ENCODE assay signal across 9 mouse cellular contexts in the genomic region with DNA sequence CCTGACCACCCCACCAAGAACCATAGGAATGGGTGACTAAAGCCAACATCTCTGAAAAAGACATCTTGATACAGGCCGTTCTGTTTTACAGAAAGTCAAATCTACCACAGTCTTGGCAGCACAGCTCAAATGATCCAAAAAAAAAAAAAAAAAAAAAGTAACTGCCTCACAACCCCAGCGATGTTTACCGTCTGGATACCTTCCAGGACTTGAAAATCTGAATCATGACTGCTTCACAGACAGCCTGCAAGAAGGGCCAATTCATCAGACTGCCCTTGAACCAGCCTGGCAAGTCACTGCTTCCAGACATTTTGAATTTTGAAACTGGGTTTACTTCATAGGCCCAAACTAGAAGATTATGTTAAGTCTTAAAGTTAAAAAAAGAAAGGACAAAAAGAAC. TPM values are rescaled to one million over a fixed set of nuclear protein-coding genes. Genes with fewer than 3 reads are reported as not detected.
A peak's percentile ranks its signal among the peaks of the same experiment; 100 is the strongest.
DNase-seq lines count a peak whose midpoint lies in the region; ATAC-seq and TF ChIP-seq lines count a peak whose summit lies in the region.
"Had no signal": no experiment of that assay in that cellular context is flagged by ENCODE, and none has a peak within 500 bp of the region (broad histone marks: within the 10 kb centered on the region; RNA-seq: fewer than 3 reads in every experiment).

No protein-coding gene starts in this region.

- no peak overlapping the region for H3K9ac ChIP-seq in kidney, embryonic 14.5 days (ENCODE audit: low read depth, low read length)
- no peak overlapping the region for H3K9ac ChIP-seq in heart, postnatal 0 days (replicated peaks; ENCODE audit: low read depth, low read length)

- H3K9me3 ChIP-seq in kidney, embryonic 14.5 days (ENCODE audit: control insufficient read depth, low read length): no peaks in the 10 kb centered on the region
- H3K9me3 ChIP-seq in heart, postnatal 0 days (replicated peaks; ENCODE audit: control insufficient read depth, low read length): no peaks in the 10 kb centered on the region
- H3K9me3 ChIP-seq: megakaryocyte, embryonic 14.5 days had no signal

- H3K4me1 ChIP-seq in kidney, embryonic 14.5 days (ENCODE audit: control insufficient read depth, insufficient read depth, low read length): peaks cover 69% of the 10 kb centered on the region
- peaks cover 90% of the 10 kb centered on the region for H3K4me1 ChIP-seq in heart, postnatal 0 days (ENCODE audit: control insufficient read depth, insufficient read depth)

- H3K36me3 ChIP-seq in kidney, embryonic 14.5 days (ENCODE audit: control insufficient read depth, insufficient read depth, low read length): peaks cover 3% of the 10 kb centered on the region; the same call in 1 of the 2 replicates
- peaks cover 16% of the 10 kb centered on the region for H3K36me3 ChIP-seq in heart, postnatal 0 days (replicated peaks; ENCODE audit: control insufficient read depth, insufficient read depth, low read length)

- no peak overlapping the region for H3K4me3 ChIP-seq in kidney, embryonic 14.5 days (ENCODE audit: low read length)
- H3K4me3 ChIP-seq in heart, postnatal 0 days (ENCODE audit: low read depth, low read length): no peak overlapping the region

- no peak for DNase-seq in kidney, adult 9 months
- DNase-seq in adrenal gland, postnatal 36 days: peak; percentile 64 to 71
- DNase-seq in heart, postnatal 0 days (ENCODE audit: low spot score): no peak
- peak; percentile 88 for DNase-seq in lung, postnatal 36 days
- DNase-seq in cerebellum, adult 9-10 months: no peak
- DNase-seq in Muller cell, postnatal 12 days (ENCODE audit: inconsistent ontology term): no peak

- H3K27ac ChIP-seq in kidney, embryonic 14.5 days (ENCODE audit: low read depth, low read length): peak overlapping the region; percentile 78; the same call in 1 of the 2 replicates
- H3K27ac ChIP-seq in heart, postnatal 0 days (ENCODE audit: low read depth): peak overlapping the region; percentile 72

- no peak overlapping the region for H3K4me2 ChIP-seq in kidney, embryonic 14.5 days (replicated peaks; ENCODE audit: low read depth, low read length)
- H3K4me2 ChIP-seq in heart, postnatal 0 days (ENCODE audit: low read depth, low read length): no peak overlapping the region

- WGBS in kidney, embryonic 14.5 days: 13% methylated on average over 3 of the region's 3 CpGs
- WGBS in heart, postnatal 0 days: 16% methylated on average over 3 of the region's 3 CpGs

- no peaks in the 10 kb centered on the region for H3K27me3 ChIP-seq in kidney, embryonic 14.5 days (ENCODE audit: control insufficient read depth, insufficient read depth, low read length)
- H3K27me3 ChIP-seq in heart, postnatal 0 days (ENCODE audit: control insufficient read depth, insufficient read depth, low read length): no peaks in the 10 kb centered on the region
- H3K27me3 ChIP-seq: megakaryocyte, embryonic 14.5 days had no signal

- TF ChIP-seq EP300 in heart, postnatal 0 days (IDR thresholded peaks at IDR 0.05; ENCODE audit: low read depth): no peak

- no peak for ATAC-seq in kidney, embryonic 14.5 days (ENCODE audit: low FRiP score, low TSS enrichment)
- no peak; the same call in 1 of the 2 replicates for ATAC-seq in heart, postnatal 0 days (ENCODE audit: insufficient read depth, low read depth)
- no peak for ATAC-seq in megakaryocyte-erythroid progenitor cell, adult 5-6 weeks (replicated peaks; ENCODE audit: low FRiP score, low TSS enrichment, poor library complexity, severe bottlenecking)

- no peak for TF ChIP-seq CTCF in heart, postnatal 0 days (IDR thresholded peaks at IDR 0.05; ENCODE audit: low read depth)

RNA-seq across cellular contexts. Expression of gene Actn4, which starts 9.4 kb away (rescaled TPM):
- polyA plus RNA-seq in kidney, embryonic 14.5 days (2014; fragmentation: Nextera tagmentation; extraction: Ambion mirVana): 176 and 239 TPM in 2 replicates
- total RNA-seq in adrenal gland, postnatal 36 days (2021): 100 to 1,000 TPM; 193 to 252 TPM
- 120 and 139 TPM in 2 replicates for total RNA-seq in heart, postnatal 0 days (2014; rRNA removed; ENCODE audit: low replicate concordance)
- polyA plus RNA-seq in heart, postnatal 0 days (2015; fragmentation: Nextera tagmentation; extraction: Ambion mirVana): 135 and 171 TPM in 2 replicates
- 93.1 and 106 TPM in 2 replicates for total RNA-seq in megakaryocyte-erythroid progenitor cell, adult 5-6 weeks (2014; fragmentation: Nextera tagmentation)
- 41.1 and 51.7 TPM in 2 replicates for total RNA-seq in megakaryocyte-erythroid progenitor cell, adult 5-6 weeks (2017)

RNA-seq across cellular contexts. Expression of gene Eif3k, which starts 28.9 kb away (rescaled TPM):
- 458 and 497 TPM in 2 replicates for polyA plus RNA-seq in kidney, embryonic 14.5 days (2014; fragmentation: Nextera tagmentation; extraction: Ambion mirVana)
- 100 to 1,000 TPM; 241 to 264 TPM for total RNA-seq in adrenal gland, postnatal 36 days (2021)
- 366 and 476 TPM in 2 replicates for total RNA-seq in heart, postnatal 0 days (2014; rRNA removed; ENCODE audit: low replicate concordance)
- 261 and 264 TPM in 2 replicates for polyA plus RNA-seq in heart, postnatal 0 days (2015; fragmentation: Nextera tagmentation; extraction: Ambion mirVana)
- total RNA-seq in megakaryocyte-erythroid progenitor cell, adult 5-6 weeks (2014; fragmentation: Nextera tagmentation): 499 and 586 TPM in 2 replicates
- 360 and 454 TPM in 2 replicates for total RNA-seq in megakaryocyte-erythroid progenitor cell, adult 5-6 weeks (2017)

RNA-seq across cellular contexts. Expression of gene Map4k1, which starts 29.1 kb away (rescaled TPM):
- polyA plus RNA-seq in kidney, embryonic 14.5 days (2014; fragmentation: Nextera tagmentation; extraction: Ambion mirVana): 9.8 and 12.6 TPM in 2 replicates
- total RNA-seq in adrenal gland, postnatal 36 days (2021): 1 to 10 TPM; 1.1 to 1.7 TPM
- 0.15 TPM in 1 of 2 replicates, not detected in the other for total RNA-seq in heart, postnatal 0 days (2014; rRNA removed; ENCODE audit: low replicate concordance)
- polyA plus RNA-seq in heart, postnatal 0 days (2015; fragmentation: Nextera tagmentation; extraction: Ambion mirVana): 1.4 and 1.8 TPM in 2 replicates
- total RNA-seq in megakaryocyte-erythroid progenitor cell, adult 5-6 weeks (2014; fragmentation: Nextera tagmentation): 64.1 and 76.8 TPM in 2 replicates
- total RNA-seq in megakaryocyte-erythroid progenitor cell, adult 5-6 weeks (2017): 42.6 and 47.9 TPM in 2 replicates

Comparison
In these comparisons a context has a peak if more than half of its experiments do, and no peak if none do; other contexts are left out.
1. DNase-seq: peak in adrenal gland, postnatal 36 days (2 of 2) and lung, postnatal 36 days (single experiment); none in kidney, adult 9 months (single experiment), heart, postnatal 0 days (single experiment), cerebellum, adult 9-10 months (single experiment) and Muller cell, postnatal 12 days (single experiment).
2. RNA of gene Map4k1, which starts 29.1 kb away (total RNA-seq): 42.6 to 76.8 TPM in megakaryocyte-erythroid progenitor cell, adult 5-6 weeks; 1.1 to 1.7 TPM in adrenal gland, postnatal 36 days and 0.15 TPM in heart, postnatal 0 days; every median in the first group is over 10 times any median in the second.